Mouse (Mus musculus) midbrain, embryonic 15.5 days (tissue): Measurements from ENCODE around the gene Apex1. TPM values are rescaled to one million over a fixed set of nuclear protein-coding genes. Genes with fewer than 3 reads are reported as not detected.
"Not testable (repeated sequence)": the region's sequence is repeated elsewhere in the genome, so short reads cannot be mapped to it uniquely, and the experiment has no call there.

Experiments used
- ATAC-seq: fragments of 200-750 bp; cut with Nextera tagmentation; replicated peaks from 2 replicates; pipeline ENCODE4 v1.8.0; 2017; ENCODE audit warnings: moderate TSS enrichment
- H3K27ac ChIP-seq: fragments of 300-500 bp; sonication (generic); 2 replicates; pipeline ENCODE4 v1.5.1; 2015; ENCODE audit warnings: mild to moderate bottlenecking, inconsistent platforms
- H3K27me3 ChIP-seq: fragments of 300-500 bp; sonication (generic); replicated peaks from 2 replicates; pipeline ENCODE4 v1.6.1; 2015; ENCODE audit warnings: inconsistent platforms
- H3K36me3 ChIP-seq: fragments of 300-500 bp; sonication (generic); replicated peaks from 2 replicates; pipeline ENCODE4 v1.6.1; 2015; ENCODE audit warnings: inconsistent platforms
- H3K4me1 ChIP-seq: fragments of 300-500 bp; sonication (generic); 2 replicates; pipeline ENCODE4 v1.6.1; 2015; ENCODE audit warnings: inconsistent platforms
- H3K4me2 ChIP-seq: fragments of 300-500 bp; sonication (generic); 2 replicates; pipeline ENCODE4 v1.6.1; 2015; ENCODE audit warnings: inconsistent platforms, mild to moderate bottlenecking, moderate library complexity
- H3K4me3 ChIP-seq: fragments of 300-500 bp; sonication (generic); 2 replicates; pipeline ENCODE4 v1.5.1; 2015; ENCODE audit warnings: mild to moderate bottlenecking, inconsistent platforms
- H3K9ac ChIP-seq: fragments of 300-500 bp; sonication (generic); 2 replicates; pipeline ENCODE4 v1.6.1; 2015; ENCODE audit warnings: mild to moderate bottlenecking, inconsistent platforms
- H3K9me3 ChIP-seq: fragments of 300-500 bp; sonication (generic); 2 replicates; pipeline ENCODE4 v1.6.1; 2016; ENCODE audit warnings: inconsistent platforms
- WGBS: fragments of 180-500 bp; shearing (Covaris S2); methylation state at CpG from one replicate; pipeline ENCODE4 v1.1.7; 2015; ENCODE audit warnings: mixed read lengths; 5-methylcytosine and 5-hydroxymethylcytosine counted together
- polyA plus RNA-seq: library from polyadenylated mRNA; unstranded; fragments of >200 nt; fragmentation: Nextera tagmentation; extraction: Ambion mirVana; gene quantifications from 2 replicates; pipeline ENCODE4 v1.2.1, GENCODE M21; 2015

Gene Apex1
- polyA plus RNA-seq, 1 experiment from 2014 or later, result 190 TPM

DNA sequence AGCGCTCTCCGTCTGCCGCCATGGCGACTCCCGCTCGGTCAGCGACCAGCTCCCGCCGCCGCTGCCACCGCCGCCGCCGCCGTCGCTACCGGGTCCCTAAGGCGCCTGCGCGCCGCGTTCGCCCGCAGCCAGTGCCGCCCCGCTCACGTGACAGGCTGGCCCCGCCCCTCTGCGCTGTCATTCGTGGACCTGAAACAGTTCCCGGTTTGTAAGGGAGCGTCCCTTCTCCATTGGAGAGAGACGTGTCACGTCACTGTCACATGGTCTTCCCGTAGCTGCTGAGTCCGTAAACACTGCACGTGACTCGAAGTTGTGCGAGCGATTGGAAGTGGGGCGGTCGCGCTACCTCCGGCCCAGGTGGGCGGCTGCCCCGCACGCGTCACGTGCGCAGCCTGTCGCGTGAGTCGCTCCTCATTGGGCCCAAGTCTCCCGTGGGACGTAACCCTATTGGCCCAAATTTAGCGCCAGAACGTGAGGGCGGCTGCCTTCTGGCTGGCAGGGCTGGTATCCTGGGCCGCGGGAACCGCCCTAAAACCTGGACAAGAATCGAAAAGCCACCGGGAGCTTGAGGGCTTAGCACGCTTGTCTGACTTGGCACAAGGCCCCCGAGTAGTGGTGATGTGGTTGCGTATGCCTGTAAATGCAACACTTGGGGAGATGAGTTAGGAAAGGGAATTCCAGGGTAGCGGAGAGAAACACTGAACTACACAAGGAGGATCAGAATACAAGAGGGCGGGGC, 6.2 kb downstream of the Apex1 start, which contains the start of the genes Pip4p1 and Pnp:
Pip4p1 (minus strand) TSS at position 103 of the 739 bp plus-strand sequence.
Pnp (plus strand) TSS at position 329 of the 739 bp plus-strand sequence.
- H3K27ac ChIP-seq, result peak within 1 kb of the TSS; percentile 84
- H3K36me3 ChIP-seq, result peaks cover 19% of the 10 kb centered on the region
- under 1% methylated on average over 66 of the region's 68 CpGs for WGBS
- H3K4me3 ChIP-seq, result peak within 1 kb of the TSS; percentile 88
- peaks cover 37% of the 10 kb centered on the region for H3K4me1 ChIP-seq
- no peaks in the 10 kb centered on the region for H3K27me3 ChIP-seq
- peak; percentile 100 for ATAC-seq
- H3K4me2 ChIP-seq, result peak within 1 kb of the TSS; percentile 78
- H3K9ac ChIP-seq, result peak within 1 kb of the TSS; percentile 93
- H3K9me3 ChIP-seq, result no peaks in the 10 kb centered on the region

DNA sequence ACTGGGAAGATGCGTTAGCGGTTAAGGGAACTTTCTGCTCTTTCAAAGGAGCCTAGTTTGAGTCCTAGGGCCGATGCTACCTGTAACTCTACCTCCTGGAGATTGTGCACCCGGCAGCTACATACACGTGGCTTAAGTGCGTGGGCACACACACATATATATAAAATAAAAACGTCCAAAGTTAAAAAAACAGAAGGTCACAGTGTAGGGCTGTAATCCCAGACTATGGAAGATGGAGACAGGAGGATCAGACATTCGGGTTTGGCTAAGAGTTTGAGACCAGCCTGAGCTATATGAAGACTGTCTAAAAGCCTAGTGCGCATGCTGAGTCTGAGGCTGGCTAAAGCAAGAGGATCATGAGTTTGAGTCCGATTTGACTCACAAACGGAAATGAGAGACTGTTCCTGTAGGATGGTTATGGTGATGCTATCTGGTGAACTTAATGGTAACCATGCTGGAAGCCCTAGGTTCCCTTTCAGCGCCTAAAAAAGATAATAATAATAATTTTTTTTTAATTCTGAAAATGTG, 6.8 kb downstream of the Apex1 start:
- peaks cover 31% of the 10 kb centered on the region for H3K4me1 ChIP-seq
- ATAC-seq, result no peak
- H3K27me3 ChIP-seq, result no peaks in the 10 kb centered on the region
- WGBS, result 12% methylated on average over 12 of the region's 12 CpGs
- H3K27ac ChIP-seq, result peak overlapping the region; percentile 84
- H3K4me2 ChIP-seq, result peak overlapping the region; percentile 61
- peaks cover 13% of the 10 kb centered on the region for H3K36me3 ChIP-seq
- H3K9me3 ChIP-seq, result no peaks in the 10 kb centered on the region
- peak overlapping the region; percentile 88 for H3K4me3 ChIP-seq
- H3K9ac ChIP-seq, result peak overlapping the region; percentile 40

DNA sequence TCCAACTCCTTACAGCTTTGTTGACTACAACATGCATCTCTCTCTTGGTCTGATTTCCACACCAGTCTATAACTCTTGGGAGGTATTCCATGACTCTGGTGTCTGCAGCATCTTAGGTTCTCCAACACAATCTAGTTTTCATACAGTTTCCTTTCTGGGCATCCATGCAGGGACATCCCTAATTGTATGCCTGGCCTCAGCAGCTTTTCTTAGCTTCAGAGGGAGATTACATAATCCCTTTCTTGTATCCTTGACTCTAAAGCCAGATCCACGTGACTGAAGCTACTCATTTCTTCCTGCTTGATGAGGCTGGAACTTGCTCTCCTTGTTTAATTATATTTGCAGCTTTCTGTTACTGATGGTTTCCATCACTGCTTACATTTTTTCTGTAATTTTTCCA, 11.9 kb downstream of the Apex1 start:
- no peaks in the 10 kb centered on the region for H3K36me3 ChIP-seq
- no peaks in the 10 kb centered on the region for H3K9me3 ChIP-seq
- H3K27me3 ChIP-seq, result no peaks in the 10 kb centered on the region
- no peak for ATAC-seq
- H3K27ac ChIP-seq, result no peak overlapping the region
- H3K4me3 ChIP-seq, result no peak overlapping the region
- no peak overlapping the region for H3K4me2 ChIP-seq
- H3K9ac ChIP-seq, result no peak overlapping the region
- H3K4me1 ChIP-seq, result peaks cover 5% of the 10 kb centered on the region
- 57% methylated on average over 1 of the region's 1 CpGs for WGBS

DNA sequence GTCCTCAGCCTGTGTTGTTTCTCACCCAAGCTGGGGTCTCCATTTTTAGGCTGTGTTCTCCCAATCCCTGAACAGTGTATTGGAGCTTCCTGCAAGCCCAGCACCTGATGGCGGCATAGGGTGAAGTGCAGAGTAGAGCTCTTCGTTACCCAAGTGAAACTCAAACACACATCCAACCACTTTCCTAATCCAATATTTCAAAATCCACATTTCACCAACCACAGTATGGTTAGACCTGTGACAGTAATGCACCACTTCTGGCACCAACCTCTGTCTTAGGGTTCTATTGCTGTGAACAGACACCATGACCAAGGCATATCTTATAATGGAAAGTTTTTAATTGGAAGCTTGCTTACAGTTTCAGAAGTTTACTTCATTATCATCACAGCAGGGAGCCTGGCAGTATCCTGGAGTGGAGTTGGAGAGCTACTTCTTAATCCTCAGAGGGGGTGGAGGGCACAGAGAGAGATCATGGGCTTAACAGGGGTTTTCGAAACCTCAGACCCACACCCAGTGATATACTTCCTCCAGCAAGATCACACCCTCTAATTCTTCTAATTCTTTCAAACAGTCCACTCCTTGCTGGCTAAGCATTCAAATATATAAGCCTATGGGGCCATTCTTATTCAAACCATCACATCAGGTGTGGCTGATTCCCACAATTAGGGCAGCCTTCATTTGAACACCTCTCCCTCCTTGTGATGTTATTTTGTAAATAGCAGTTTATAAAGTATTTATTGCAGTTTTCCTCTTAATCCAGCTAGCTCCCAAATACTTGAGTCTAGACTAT, 13.5 kb downstream of the Apex1 start:
- ATAC-seq, result no peak

DNA sequence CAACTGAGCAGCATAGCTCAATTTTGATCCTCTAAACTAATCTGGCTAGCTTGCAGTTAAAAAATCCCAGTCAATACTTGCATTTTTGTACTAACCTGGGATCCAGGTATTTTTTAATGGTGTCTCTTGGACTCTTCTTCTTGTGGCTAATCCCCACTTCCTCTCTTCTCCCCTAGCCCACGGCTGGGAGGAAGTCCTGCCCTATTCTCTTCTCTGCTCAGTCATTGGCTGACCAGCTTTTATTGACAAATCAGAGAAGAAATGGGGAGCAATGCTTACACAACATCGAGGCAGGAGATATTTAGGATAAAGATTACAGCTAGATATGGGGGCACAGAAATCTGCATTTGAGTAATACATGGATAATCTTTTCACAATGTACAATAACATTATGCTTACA, 14.2 kb downstream of the Apex1 start:
- no peak for ATAC-seq
- Histone ChIP-seq H3K9ac (no peak overlapping the region), H3K4me3 (no peak overlapping the region), H3K4me1 (peaks cover 2% of the 10 kb centered on the region), H3K4me2 (no peak overlapping the region), H3K36me3 (no peaks in the 10 kb centered on the region), H3K9me3 (no peaks in the 10 kb centered on the region), H3K27me3 (no peaks in the 10 kb centered on the region), H3K27ac (no peak overlapping the region)
- WGBS, result 35% methylated on average over 2 of the region's 2 CpGs

More for the DNA sequence above, 13.5 kb downstream of the Apex1 start:
- no peak overlapping the region for H3K27ac ChIP-seq
- H3K36me3 ChIP-seq, result no peaks in the 10 kb centered on the region
- H3K27me3 ChIP-seq, result no peaks in the 10 kb centered on the region
- no peak overlapping the region for H3K4me3 ChIP-seq
- no peak overlapping the region for H3K4me2 ChIP-seq
- no peak overlapping the region for H3K9ac ChIP-seq
- WGBS, result 82% methylated on average over 3 of the region's 3 CpGs
- H3K9me3 ChIP-seq, result no peaks in the 10 kb centered on the region
- no peaks in the 10 kb centered on the region for H3K4me1 ChIP-seq

DNA sequence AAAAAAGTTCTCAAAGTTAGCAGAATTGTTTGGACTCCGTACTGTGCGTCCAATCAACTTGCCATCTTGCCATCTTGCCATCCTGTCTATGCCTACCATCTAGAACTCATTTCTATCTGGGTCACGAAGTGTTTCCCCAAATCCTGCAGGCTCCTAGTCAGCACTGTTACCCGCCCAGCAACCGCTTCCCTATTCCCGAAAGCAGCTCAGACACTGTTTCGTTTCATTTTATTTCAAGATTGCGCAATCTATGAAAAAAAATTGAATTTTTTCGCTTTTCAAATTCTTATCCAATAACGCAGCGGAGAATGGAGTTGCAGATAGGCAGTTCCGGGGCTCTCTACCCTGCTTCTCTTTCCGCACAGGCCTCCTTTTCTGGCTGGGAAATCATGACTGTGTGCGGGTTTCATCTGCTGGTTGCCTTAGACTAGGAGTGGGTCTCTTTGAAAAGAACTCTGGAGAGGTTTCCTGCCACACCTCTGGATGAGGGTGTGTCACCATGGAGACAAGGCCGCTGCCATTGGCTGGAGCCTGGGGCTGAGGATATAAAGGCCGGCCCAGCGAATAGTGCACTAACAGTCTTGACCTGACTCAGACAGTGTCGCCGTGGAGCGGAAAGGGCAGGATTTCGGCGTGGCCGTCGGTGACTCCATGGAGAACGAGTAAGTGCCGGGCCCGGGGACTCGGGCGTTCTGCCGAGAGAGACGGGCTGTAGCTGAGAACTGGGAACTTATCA, 19.3 kb downstream of the Apex1 start, which contains the start of gene Gm49342:
Gm49342 (plus strand) TSS at position 586 of the 736 bp plus-strand sequence.
- Histone ChIP-seq H3K4me3 (peak within 1 kb of the TSS; percentile 49), H3K4me2 (peak within 1 kb of the TSS; percentile 55), H3K9ac (peak within 1 kb of the TSS; percentile 26), H3K36me3 (no peaks in the 10 kb centered on the region), H3K27ac (peak within 1 kb of the TSS; percentile 83), H3K4me1 (peaks cover 14% of the 10 kb centered on the region), H3K27me3 (no peaks in the 10 kb centered on the region), H3K9me3 (no peaks in the 10 kb centered on the region)
- 18% methylated on average over 31 of the region's 31 CpGs for WGBS
- peak; percentile 98 for ATAC-seq

DNA sequence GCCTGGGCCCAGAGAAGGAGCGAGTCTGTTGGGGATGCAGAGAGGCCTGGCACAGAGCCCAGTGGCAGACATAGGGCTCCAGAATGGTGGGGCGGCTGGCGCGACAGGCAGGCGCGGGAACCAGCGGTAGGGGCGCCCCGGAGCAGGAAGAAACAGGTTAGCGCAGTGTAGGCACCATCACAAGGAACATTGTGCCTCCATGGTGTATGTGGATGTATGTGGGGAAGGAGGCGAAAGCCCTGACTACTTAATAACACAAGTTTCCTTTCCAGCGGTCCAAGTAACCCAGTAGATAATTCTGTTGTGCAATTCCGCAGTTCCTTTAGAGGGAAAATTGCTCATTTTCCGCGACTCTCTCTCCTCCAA, 19.9 kb downstream of the Apex1 start:
- Histone ChIP-seq H3K4me1 (peaks cover 14% of the 10 kb centered on the region), H3K27ac (peak overlapping the region; percentile 83), H3K9ac (peak overlapping the region; percentile 26), H3K4me2 (peak overlapping the region; percentile 55), H3K4me3 (peak overlapping the region; percentile 49)
- not testable (repeated sequence) for H3K36me3 ChIP-seq, H3K9me3 ChIP-seq, H3K27me3 ChIP-seq
- ATAC-seq, result peak; percentile 98
- 0% methylated on average over 15 of the region's 15 CpGs for WGBS

DNA sequence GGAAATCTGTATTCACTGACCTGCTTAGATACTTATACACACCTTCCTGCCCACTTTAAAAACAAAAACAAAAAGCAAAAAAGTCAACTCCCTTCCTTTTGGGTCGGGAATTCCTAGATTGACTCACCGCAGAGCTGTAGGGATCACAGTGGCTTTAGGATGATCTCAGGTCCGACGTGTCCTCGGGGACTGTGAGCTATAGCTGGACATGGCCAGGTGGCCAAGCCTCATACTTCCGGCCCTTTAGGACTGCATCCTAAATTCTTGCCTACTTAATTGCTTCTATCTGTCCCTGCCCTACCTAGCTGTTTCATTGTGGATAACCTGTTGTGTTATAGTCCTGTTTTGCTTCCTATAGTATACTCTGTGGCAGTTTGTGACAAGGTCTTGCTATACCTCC, 20.3 kb downstream of the Apex1 start:
- H3K9ac ChIP-seq, result peak overlapping the region; percentile 26
- H3K27me3 ChIP-seq, H3K36me3 ChIP-seq, H3K9me3 ChIP-seq: not testable (repeated sequence)
- 10% methylated on average over 6 of the region's 6 CpGs for whole genome bisulfite sequencing
- peaks cover 14% of the 10 kb centered on the region for H3K4me1 ChIP-seq
- ATAC-seq, result peak; percentile 24
- H3K4me3 ChIP-seq, result peak overlapping the region; percentile 49
- peak overlapping the region; percentile 55 for H3K4me2 ChIP-seq
- peak overlapping the region; percentile 83 for H3K27ac ChIP-seq

DNA sequence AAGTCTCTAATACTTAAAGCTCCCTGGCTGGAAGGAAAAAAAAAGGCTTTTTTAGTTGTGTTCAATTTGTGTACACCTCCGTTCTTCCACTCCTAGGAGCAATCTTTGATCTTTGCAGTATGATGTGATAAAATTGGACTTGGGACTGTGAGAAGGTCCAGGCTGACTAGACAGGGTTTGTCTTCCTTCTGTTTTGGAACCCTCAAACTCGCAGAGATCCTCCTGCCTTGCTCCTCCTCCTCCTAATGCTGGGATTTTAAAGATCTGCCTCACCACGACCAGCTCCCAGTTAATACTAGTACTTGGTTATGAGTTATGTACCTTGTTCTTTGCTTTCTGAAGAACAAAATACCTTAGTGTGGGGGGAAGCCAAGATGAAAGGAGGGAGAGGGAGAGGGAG, 20.8 kb downstream of the Apex1 start:
- not testable (repeated sequence) for ATAC-seq, H3K27ac ChIP-seq, H3K9me3 ChIP-seq, H3K9ac ChIP-seq, H3K27me3 ChIP-seq, H3K36me3 ChIP-seq
- WGBS, result 20% methylated on average over 3 of the region's 3 CpGs
- Histone ChIP-seq H3K4me2 (peak overlapping the region; percentile 55), H3K4me3 (peak overlapping the region; percentile 49), H3K4me1 (peaks cover 14% of the 10 kb centered on the region)

DNA sequence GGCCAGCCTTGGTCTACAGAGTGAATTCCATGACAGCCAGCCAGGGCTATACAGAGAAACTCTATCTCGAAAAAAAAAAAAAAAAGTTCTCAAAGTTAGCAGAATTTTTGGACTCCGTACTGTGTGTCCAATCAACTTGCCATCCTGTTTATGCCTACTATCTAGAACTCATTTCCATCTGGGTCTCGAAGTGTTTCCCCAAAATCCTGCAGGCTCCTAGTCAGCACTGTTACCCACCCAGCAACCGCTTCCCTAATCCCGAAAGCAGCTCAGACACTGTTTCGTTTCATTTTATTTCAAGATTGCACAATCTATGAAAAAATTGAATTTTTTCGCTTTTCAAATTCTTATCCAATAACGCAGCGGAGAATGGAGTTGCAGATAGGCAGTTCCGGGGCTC, 30.7 kb downstream of the Apex1 start:
- no peak overlapping the region for H3K9ac ChIP-seq
- no peaks in the 10 kb centered on the region for H3K9me3 ChIP-seq
- WGBS, result 89% methylated on average over 10 of the region's 10 CpGs
- H3K27ac ChIP-seq, result no peak overlapping the region
- no peaks in the 10 kb centered on the region for H3K4me1 ChIP-seq
- ATAC-seq, result no peak
- H3K36me3 ChIP-seq, result no peaks in the 10 kb centered on the region
- H3K4me3 ChIP-seq, result no peak overlapping the region
- H3K4me2 ChIP-seq, result no peak overlapping the region
- H3K27me3 ChIP-seq, result no peaks in the 10 kb centered on the region

DNA sequence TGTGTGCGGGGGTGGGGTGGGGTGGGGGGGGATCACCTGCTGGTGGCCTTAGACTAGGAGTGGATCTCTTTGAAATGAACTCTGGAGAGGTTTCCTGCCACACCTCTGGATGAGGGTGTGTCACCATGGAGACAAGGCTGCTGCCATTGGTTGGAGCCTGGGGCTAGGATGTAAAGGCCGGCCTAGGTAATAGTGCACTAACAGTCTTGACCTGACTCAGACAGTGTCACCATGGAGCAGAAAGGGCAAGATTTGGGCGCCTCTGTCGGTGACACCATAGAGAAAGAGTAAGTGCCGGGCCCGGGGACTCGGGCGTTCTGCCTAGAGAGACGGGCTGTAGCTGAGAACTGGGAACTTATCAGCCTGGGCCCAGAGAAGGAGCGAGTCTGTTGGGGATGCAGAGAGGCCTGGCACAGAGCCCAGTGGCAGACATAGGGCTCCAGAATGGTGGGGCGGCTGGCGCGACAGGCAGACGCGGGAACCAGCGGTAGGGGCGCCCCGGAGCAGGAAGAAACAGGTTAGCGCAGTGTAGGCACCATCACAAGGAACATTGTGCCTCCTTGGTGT, 31.3 kb downstream of the Apex1 start, which contains the start of gene Pnp2:
Pnp2 (plus strand) TSS at position 51 of the 567 bp plus-strand sequence.
- ATAC-seq, result peak; percentile 92
- not testable (repeated sequence) for H3K4me1 ChIP-seq, H3K27me3 ChIP-seq, H3K36me3 ChIP-seq, H3K9me3 ChIP-seq, H3K27ac ChIP-seq, H3K4me3 ChIP-seq, H3K9ac ChIP-seq
- peak within 1 kb of the TSS; percentile 34 for H3K4me2 ChIP-seq
- WGBS, result 8% methylated on average over 19 of the region's 19 CpGs
